Mouse (Mus musculus) C2C12 (cell line): Measurements from ENCODE around the gene Ap3d1.

Experiments used
- CEBPB ChIP-seq: IDR thresholded peaks from one replicate; pipeline ENCODE4 v1.6.1; 2011; ENCODE audit warnings: low read depth, mild to moderate bottlenecking, control low read depth, moderate library complexity
- CTCF ChIP-seq: IDR thresholded peaks from one replicate; pipeline ENCODE4 v1.5.1; 2011; ENCODE audit not compliant: control insufficient read depth, insufficient read depth, insufficient read length
- FOSL1 ChIP-seq: IDR thresholded peaks from one replicate; pipeline ENCODE4 v1.8.0; 2011; ENCODE audit warnings: mild to moderate bottlenecking, low read length; ENCODE audit not compliant: poor library complexity, insufficient read depth, severe bottlenecking
- MAX ChIP-seq: IDR thresholded peaks from one replicate; pipeline ENCODE4 v1.6.1; 2011; ENCODE audit warnings: mild to moderate bottlenecking, control low read depth
- MYOG ChIP-seq: IDR thresholded peaks from one replicate; pipeline ENCODE4 v1.6.1; 2011; ENCODE audit not compliant: control insufficient read depth, insufficient read length; ENCODE audit errors: extremely low read depth
- USF1 ChIP-seq: IDR thresholded peaks from one replicate; pipeline ENCODE4 v1.6.1; 2011; ENCODE audit warnings: low read depth, mild to moderate bottlenecking, control low read depth, moderate library complexity

- TF ChIP-seq USF1 = no peak
- no peak for TF ChIP-seq CTCF
- TF ChIP-seq FOSL1 = no peak
- no peak for TF ChIP-seq MAX
- no peak for TF ChIP-seq MYOG
- no peak for TF ChIP-seq CEBPB
These were observed 43.5 kb downstream of the Ap3d1 start for GRCm38 (mm10) chr10:80698605-80699004.
